8 mouse cellular contexts compared by ENCODE assay signal in genomic region chr4:10875407-10875806, GRCm38 (mm10). TPM values are rescaled to one million over a fixed set of nuclear protein-coding genes. Genes with fewer than 3 reads are reported as not detected.
DNase-seq lines count a peak whose midpoint lies in the region; ATAC-seq and TF ChIP-seq lines count a peak whose summit lies in the region.

No protein-coding gene starts in this region.

- H3K4me2 ChIP-seq in intestine, embryonic 15.5 days (replicated peaks) = peak overlapping the region; percentile 74
- peak overlapping the region; percentile 86 for H3K4me2 ChIP-seq in liver, embryonic 14.5 days (ENCODE audit: low read depth)

- no peaks in the 10 kb centered on the region for H3K9me3 ChIP-seq in intestine, embryonic 15.5 days
- H3K9me3 ChIP-seq in liver, embryonic 14.5 days (ENCODE audit: control insufficient read depth, low read length) = no peaks in the 10 kb centered on the region

- DNase-seq in left cerebral cortex, postnatal 10 days (ENCODE audit: extremely low spot score in 1 of 2, low spot score in 2 of 2) = peak; percentile 13 to 53
- no peak for DNase-seq in left cerebral cortex, adult 11 months (ENCODE audit: low spot score)
- DNase-seq in adrenal gland, adult 8-10 months = peak; percentile 32
- DNase-seq in liver, embryonic 14.5 days (ENCODE audit: low read depth in 3 of 3, low spot score in 3 of 3) = peak in 2 of 3 experiments; percentile 28 to 50
- DNase-seq in gastrocnemius, postnatal 10 days = no peak

- no peak for TF ChIP-seq CTCF in liver, embryonic 14.5 days (IDR thresholded peaks at IDR 0.05; ENCODE audit: low read depth)
- no peak for TF ChIP-seq CTCF in olfactory bulb, adult 2 months (IDR thresholded peaks at IDR 0.05; ENCODE audit: insufficient read depth, low read depth, low read length)

- TF ChIP-seq POLR2A in olfactory bulb, adult 2 months (IDR thresholded peaks at IDR 0.05; ENCODE audit: insufficient read depth, low read depth, low read length) = no peak

- intact Hi-C loops in left cerebral cortex, postnatal 10 days (cut with DNase I) = no loop called here

- H3K4me1 ChIP-seq in intestine, embryonic 15.5 days (replicated peaks) = peaks cover 5% of the 10 kb centered on the region; the same call in 1 of the 2 replicates
- H3K4me1 ChIP-seq in liver, embryonic 14.5 days (replicated peaks; ENCODE audit: control insufficient read depth in 2 of 2, insufficient read depth in 2 of 2, low read length in 1 of 2) = peaks cover 6 to 11% of the 10 kb centered on the region in 2 experiments
- H3K4me1 ChIP-seq in olfactory bulb, adult 2 months (ENCODE audit: control insufficient read depth, insufficient read depth, low read length) = no peaks in the 10 kb centered on the region; the same call in 1 of the 2 replicates

- no peaks in the 10 kb centered on the region for H3K36me3 ChIP-seq in intestine, embryonic 15.5 days
- H3K36me3 ChIP-seq in liver, embryonic 14.5 days (replicated peaks; ENCODE audit: control insufficient read depth, insufficient read depth, low read depth) = no peaks in the 10 kb centered on the region

- peak overlapping the region; percentile 94 for H3K4me3 ChIP-seq in intestine, embryonic 15.5 days (replicated peaks)
- peak overlapping the region; percentile 54 to 64 for H3K4me3 ChIP-seq in liver, embryonic 14.5 days (ENCODE audit: insufficient read depth in 1 of 2, low read depth in 2 of 2, low read length in 2 of 2)
- 0 out of 2 replicates have a peak overlapping the region, but pooled peaks have one; percentile 22 for H3K4me3 ChIP-seq in olfactory bulb, adult 2 months (ENCODE audit: insufficient read depth, low read depth, low read length)

- no peak for TF ChIP-seq EP300 in liver, embryonic 14.5 days (IDR thresholded peaks at IDR 0.05; ENCODE audit: low read depth)

- H3K27me3 ChIP-seq in intestine, embryonic 15.5 days (replicated peaks) = no peaks in the 10 kb centered on the region
- H3K27me3 ChIP-seq in liver, embryonic 14.5 days (ENCODE audit: control insufficient read depth, insufficient read depth, low read length) = no peaks in the 10 kb centered on the region

- H3K9ac ChIP-seq in intestine, embryonic 15.5 days = peak overlapping the region; percentile 87
- peak overlapping the region; percentile 97 for H3K9ac ChIP-seq in liver, embryonic 14.5 days (replicated peaks)

- 0 out of 2 replicates have a peak overlapping the region, but pooled peaks have one; percentile 99 for H3K27ac ChIP-seq in intestine, embryonic 15.5 days
- peak overlapping the region; percentile 96 for H3K27ac ChIP-seq in liver, embryonic 14.5 days
- no peak overlapping the region for H3K27ac ChIP-seq in olfactory bulb, adult 2 months (ENCODE audit: insufficient read depth, low read depth, low read length)

- peak; percentile 68 for ATAC-seq in erythroblast, adult 5-6 weeks (replicated peaks; ENCODE audit: low FRiP score, poor library complexity, severe bottlenecking)
- no peak for ATAC-seq in intestine, embryonic 15.5 days
- peak; percentile 22; the same call in 1 of the 2 replicates for ATAC-seq in liver, embryonic 14.5 days (ENCODE audit: insufficient read depth)

RNA-seq across cellular contexts. Expression of gene 2610301B20Rik, which starts 1.1 kb away (rescaled TPM):
- 10 to 100 TPM; 21.2 to 22.8 TPM for total RNA-seq in left cerebral cortex, postnatal 10 days (2021)
- 10 to 100 TPM; 22.0 to 33.7 (median 27.6) TPM for total RNA-seq in adrenal gland, adult 8-10 months (2022)
- total RNA-seq in erythroblast, adult 5-6 weeks (2015; ENCODE audit: low replicate concordance) = 5.6 and 19.8 TPM in 2 replicates
- total RNA-seq in erythroblast, adult 5-6 weeks (2017; ENCODE audit: low replicate concordance) = 0.56 and 3.4 TPM in 2 replicates
- polyA plus RNA-seq in intestine, embryonic 15.5 days (2015; fragmentation: Nextera tagmentation; extraction: Ambion mirVana) = 21.4 TPM in 2 replicates
- polyA plus RNA-seq in liver, embryonic 14.5 days (2012; rRNA removed) = 5.1 and 6.2 TPM in 2 replicates
- polyA plus RNA-seq in liver, embryonic 14.5 days (2014; fragmentation: Nextera tagmentation; extraction: Ambion mirVana) = 9.8 and 10.0 TPM in 2 replicates
- not detected in 2 replicates for polyA plus RNA-seq in olfactory bulb, adult 2 months (2012; ENCODE audit: insufficient read depth, insufficient read length, low replicate concordance, missing spikeins)
- total RNA-seq in gastrocnemius, postnatal 10 days (2021) = 1 to 10 TPM; 4.9 to 5.6 TPM

Comparison
In these comparisons a context has a peak if more than half of its experiments do, and no peak if none do; other contexts are left out.
1. DNase-seq: peak in left cerebral cortex, postnatal 10 days (2 of 2), adrenal gland, adult 8-10 months (single experiment) and liver, embryonic 14.5 days (2 of 3); none in left cerebral cortex, adult 11 months (single experiment) and gastrocnemius, postnatal 10 days (single experiment).
2. H3K4me3 ChIP-seq: peak in every context shown above with its lines; median percentile 94 in intestine, embryonic 15.5 days; 59 in liver, embryonic 14.5 days; 22 in olfactory bulb, adult 2 months.